Mouse (Mus musculus): Measurements from ENCODE around the gene Ak7. TPM values are rescaled to one million over a fixed set of nuclear protein-coding genes. Genes with fewer than 3 reads are reported as not detected.

The Ak7 gene
- polyA plus RNA-seq, 1 experiment, result 0.14 TPM

DNA sequence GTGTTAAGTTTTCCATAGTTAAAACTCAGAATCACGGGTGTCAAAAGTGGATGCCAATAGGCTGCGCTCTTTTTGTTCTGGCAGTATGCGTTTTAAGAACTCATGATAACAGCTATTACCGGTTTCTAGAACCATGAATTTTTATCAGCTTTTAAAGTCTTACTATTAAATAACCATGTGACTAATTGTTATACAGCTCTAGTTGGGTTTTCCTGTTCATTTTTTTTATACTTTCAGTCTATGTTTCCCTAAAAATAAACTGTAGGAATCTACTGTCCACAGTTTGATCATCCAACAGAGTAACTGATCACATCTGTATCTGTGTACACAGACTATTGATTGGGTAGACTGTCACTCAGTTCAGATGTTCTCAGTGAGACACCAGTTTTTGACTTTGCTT is 119.5 kb downstream of the Ak7 start:
- Histone ChIP-seq H3K4me3 (ENCODE audit: low read depth, low read length) (no peak overlapping the region), H3K27me3 (ENCODE audit: control insufficient read depth, insufficient read depth, low read length) (no peaks in the 10 kb centered on the region), H3K36me3 (ENCODE audit: control insufficient read depth, insufficient read depth, low read length) (peaks cover 76% of the 10 kb centered on the region), H3K4me1 (ENCODE audit: control insufficient read depth, insufficient read depth, insufficient read length, low read length) (0 out of 2 replicates have a peak, but pooled peaks cover 2% of the 10 kb centered on the region), H3K27ac (ENCODE audit: insufficient read depth, low read depth, low read length) (no peak overlapping the region)
- TF ChIP-seq CTCF (IDR thresholded peaks at IDR 0.05; ENCODE audit: extremely low read depth, insufficient read length, insufficient replicate concordance, low read depth, low read length), result no peak
- TF ChIP-seq POLR2A (IDR thresholded peaks at IDR 0.05; ENCODE audit: low read depth, low read length), result no peak
- 77% methylated on average over 4 of the region's 4 CpGs for WGBS

Other genes starting within 250 kb of the Ak7 start
- gene Bdkrb2, start 142.8 kb upstream of the Ak7 start, polyA plus RNA-seq (2012; rRNA removed), result 3.1 and 8.3 TPM in 2 replicates
- gene Bdkrb1, start 102.9 kb upstream of the Ak7 start, polyA plus RNA-seq (2012; rRNA removed), result 0.20 and 0.67 TPM in 2 replicates
- 5.0 and 11.4 TPM in 2 replicates for gene Gskip, start 21.1 kb upstream of the Ak7 start, polyA plus RNA-seq (2012; rRNA removed)
- 5.6 and 9.8 TPM in 2 replicates for gene Atg2b, start 20.8 kb upstream of the Ak7 start, polyA plus RNA-seq (2012; rRNA removed)
- gene Papola, start 78.7 kb downstream of the Ak7 start, polyA plus RNA-seq (2012; rRNA removed), result 41.6 and 61.3 TPM in 2 replicates

Data from small intestine, adult 2 months (tissue).